Mouse (Mus musculus): Measurements from ENCODE around the gene Olfr1253. TPM values are rescaled to one million over a fixed set of nuclear protein-coding genes. Genes with fewer than 3 reads are reported as not detected.

Gene Olfr1253
- not detected for total RNA-seq (2021)
- long read RNA-seq, experiment 1: 0 reads
- long read RNA-seq, experiment 2: 0 reads

- DNase-seq: no peak
- intact Hi-C loops (cut with DNase I): no loop called here
Measured at GRCm38 (mm10) chr2:89756990-89757389, at the start of gene Olfr1253. Gene Olfr1253, minus strand, starts transcription at chr2:89757090.

GRCm38 (mm10) chr2:89799583-89799982 is 42.7 kb upstream of the Olfr1253 start:
- no peak for DNase-seq

GRCm38 (mm10) chr2:89793519-89793918 is 36.6 kb upstream of the Olfr1253 start, which contains the start of gene Olfr1254:
Gene Olfr1254, minus strand, starts transcription at chr2:89793619.
- intact Hi-C loops (cut with DNase I): no loop called here
- no peak for DNase-seq

More at GRCm38 (mm10) chr2:89799583-89799982, 42.7 kb upstream of the Olfr1253 start:
- intact Hi-C loops (cut with DNase I): no loop called here

GRCm38 (mm10) chr2:89724912-89725311 is 32.0 kb downstream of the Olfr1253 start, which contains the start of gene Olfr1252:
Gene Olfr1252, minus strand, starts transcription at chr2:89725012.
- DNase-seq: no peak
- intact Hi-C loops (cut with DNase I): no loop called here

Other genes with a start within 250 kb of the Olfr1253 start
- not detected for gene Olfr1243, start 225.6 kb downstream of the Olfr1253 start, total RNA-seq (2021)
- gene Olfr1245, start 178.6 kb downstream of the Olfr1253 start, total RNA-seq (2021): not detected
- not detected for gene Olfr1246, start 163.9 kb downstream of the Olfr1253 start, total RNA-seq (2021)
- under 1 TPM in 1 of 2 experiments, not detected in 1; 0.05 TPM for gene Olfr1247, start 143.0 kb downstream of the Olfr1253 start, total RNA-seq (2021)
- not detected for gene Olfr1248, start 138.8 kb downstream of the Olfr1253 start, total RNA-seq (2021)
- gene Olfr1249, start 122.1 kb downstream of the Olfr1253 start, total RNA-seq (2021): not detected
- not detected for gene Olfr1250, start 95.6 kb downstream of the Olfr1253 start, total RNA-seq (2021)
- gene Olfr1251, start 85.2 kb downstream of the Olfr1253 start, total RNA-seq (2021): not detected
- not detected for gene Olfr1252, start 32.1 kb downstream of the Olfr1253 start, total RNA-seq (2021)
- not detected for gene Olfr1254, start 36.5 kb upstream of the Olfr1253 start, total RNA-seq (2021)
- gene Olfr1255, start 55.0 kb upstream of the Olfr1253 start, total RNA-seq (2021): not detected
- gene Olfr1256, start 84.5 kb upstream of the Olfr1253 start, total RNA-seq (2021): not detected
- not detected for gene Olfr48, start 91.1 kb upstream of the Olfr1253 start, total RNA-seq (2021)
- gene Olfr1257, start 121.3 kb upstream of the Olfr1253 start, total RNA-seq (2021): not detected
- gene Olfr1258, start 170.2 kb upstream of the Olfr1253 start, total RNA-seq (2021): not detected
- not detected for gene Olfr1259, start 191.6 kb upstream of the Olfr1253 start, total RNA-seq (2021)
- not detected for gene Olfr1260, start 217.2 kb upstream of the Olfr1253 start, total RNA-seq (2021)
- not detected for gene Olfr1261, start 234.1 kb upstream of the Olfr1253 start, total RNA-seq (2021)
- gene Olfr1262, start 243.1 kb upstream of the Olfr1253 start, total RNA-seq (2021): not detected

Data from gastrocnemius, postnatal 36 days (tissue).